Mouse (Mus musculus): ENCODE measurements around the gene Gstm4.

DNA sequence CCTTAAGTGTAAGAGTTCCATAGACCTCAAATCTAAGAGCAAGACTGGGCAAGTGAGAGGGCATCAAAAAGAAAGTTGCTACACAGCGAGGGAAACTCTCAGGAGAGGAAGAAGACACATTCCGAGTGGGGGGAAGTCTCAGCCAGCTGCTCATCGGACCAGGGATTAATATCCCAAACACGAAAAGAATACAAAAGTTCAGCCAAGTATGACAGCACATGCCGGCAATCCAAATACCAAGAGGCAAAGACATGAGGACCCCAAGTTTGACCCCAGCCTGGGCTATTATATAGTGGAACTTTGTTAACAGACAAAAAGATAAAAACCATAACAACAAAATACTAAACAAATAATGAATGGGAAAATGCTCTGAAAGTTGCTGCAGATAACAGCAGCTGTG lies 11.5 kb downstream of the Gstm4 start:
- TF ChIP-seq CTCF (IDR thresholded peaks at IDR 0.05; ENCODE audit: control insufficient read depth, insufficient read depth, low read length) (no peak), POLR2A (IDR thresholded peaks at IDR 0.05; ENCODE audit: borderline replicate concordance, control insufficient read depth, low read depth, low read length) (no peak)
